Mouse (Mus musculus): ENCODE measurements around the gene Eprs. TPM values are rescaled to one million over a fixed set of nuclear protein-coding genes. Genes with fewer than 3 reads are reported as not detected.
"Not testable (repeated sequence)": the region's sequence is repeated elsewhere in the genome, so short reads cannot be mapped to it uniquely, and the experiment has no call there.

Eprs gene
- 100 to 1,000 TPM; 111 to 118 TPM for total RNA-seq (2021)
- long read RNA-seq, experiment 1, full-length matches to known transcripts, result 121 of 150 reads
- long read RNA-seq, experiment 1, partial matches to known transcripts, result 23 of 150 reads
- long read RNA-seq, experiment 1, other reads (novel, unspliced or antisense), result 6 of 150 reads
- long read RNA-seq, experiment 2, full-length matches to known transcripts, result 167 of 200 reads
- long read RNA-seq, experiment 2, partial matches to known transcripts, result 20 of 200 reads
- long read RNA-seq, experiment 2, other reads (novel, unspliced or antisense), result 13 of 200 reads

DNA sequence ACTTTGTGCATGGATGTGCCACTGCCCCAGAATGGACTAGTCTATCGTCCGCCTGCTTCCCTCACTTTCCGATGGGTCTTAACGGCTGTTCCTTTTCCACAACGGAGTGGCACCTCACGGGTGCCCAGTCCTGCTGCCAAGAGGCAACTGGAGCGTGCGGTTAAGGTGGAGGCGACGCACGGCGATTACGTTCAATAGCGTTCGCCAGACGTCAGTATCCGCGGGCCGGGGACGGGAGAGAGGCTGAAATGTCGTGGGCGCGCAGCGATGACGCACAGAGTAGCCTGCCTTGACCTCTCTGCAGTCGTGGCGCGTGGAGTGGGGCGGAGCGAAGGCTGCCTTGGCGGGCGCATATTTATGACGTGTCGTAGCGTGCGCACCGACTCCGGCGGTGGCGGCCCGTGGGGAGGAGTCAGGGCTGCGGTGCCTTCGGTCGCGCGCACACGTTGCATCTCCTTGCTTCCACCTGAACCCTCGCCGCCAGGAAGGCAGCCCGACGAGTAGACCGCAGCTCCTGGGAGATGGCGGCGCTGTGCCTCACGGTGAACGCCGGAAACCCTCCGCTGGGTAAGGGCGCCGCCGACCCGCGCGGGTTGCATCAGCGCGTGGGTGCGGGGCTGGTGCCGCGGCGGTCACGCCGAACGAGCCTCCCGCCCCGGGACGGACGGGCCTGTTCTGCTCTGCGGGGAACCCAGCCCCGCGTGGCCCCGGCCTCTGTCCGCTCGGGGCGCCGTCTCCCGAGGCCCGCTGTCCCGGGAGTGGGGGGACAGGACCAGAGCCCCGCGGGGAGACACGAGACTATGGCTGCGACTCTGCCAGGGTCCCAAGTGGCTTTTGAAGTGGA lies at the start of gene Eprs:
Eprs (plus strand) TSS at position 368 of the 844 bp plus-strand sequence.
- intact Hi-C loops (cut with DNase I; ENCODE audit: low total_unique reads), result no loop called here
- DNase-seq, result peak; percentile 99

DNA sequence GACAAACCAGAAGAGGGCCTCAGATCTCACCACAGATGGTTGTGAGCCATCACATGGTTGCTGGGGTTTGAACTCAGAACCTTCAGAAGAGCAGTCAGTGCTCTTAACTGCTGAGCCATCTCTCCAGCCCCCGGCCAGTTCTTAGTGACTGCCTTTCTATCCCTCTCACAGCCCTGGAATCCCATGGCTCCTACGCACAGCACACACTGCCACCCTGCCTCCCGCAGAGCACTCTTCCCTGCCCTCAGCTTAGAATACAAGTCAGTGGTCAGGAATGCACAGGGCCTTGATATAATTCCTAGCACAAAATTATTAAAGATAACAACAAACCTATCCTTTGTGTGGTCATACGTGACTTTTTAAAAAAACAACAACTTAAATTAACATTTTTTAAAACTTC lies 48.3 kb upstream of the Eprs start:
- intact Hi-C loops (cut with DNase I; ENCODE audit: low total_unique reads), result no loop called here
- DNase-seq, result no peak

GRCm38 (mm10) chr1:185315846-185316568 lies 46.8 kb upstream of the Eprs start:
- DNase-seq, result no peak
- intact Hi-C loops (cut with DNase I; ENCODE audit: low total_unique reads), result no loop called here

DNA sequence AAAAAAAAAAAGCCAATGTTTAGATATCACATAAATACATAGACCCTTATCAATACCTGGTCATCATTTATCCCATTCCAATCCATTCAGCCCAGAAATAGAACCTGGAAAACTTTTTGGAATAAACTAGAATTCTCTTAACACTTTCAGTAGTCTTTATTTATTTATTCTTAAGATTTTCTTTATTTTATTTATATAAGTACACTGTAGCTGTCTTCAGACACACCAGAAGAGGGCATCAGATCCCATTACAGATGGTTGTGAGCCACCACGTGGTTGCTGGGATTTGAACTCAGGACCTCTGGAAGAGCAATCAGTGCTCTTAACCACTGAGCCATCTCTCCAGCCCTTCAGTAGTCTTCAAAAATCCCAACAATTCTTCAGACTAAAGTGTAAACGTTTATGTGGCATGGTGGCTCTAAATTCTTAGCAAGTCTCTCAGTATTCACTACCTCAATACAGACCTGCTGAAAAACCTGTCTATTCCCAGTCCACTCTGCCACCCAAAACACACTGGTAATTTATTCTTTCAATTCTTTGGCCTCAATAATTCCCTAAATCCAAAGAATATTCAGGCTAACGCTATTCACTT lies 35.0 kb upstream of the Eprs start:
- intact Hi-C loops (cut with DNase I; ENCODE audit: low total_unique reads); DNase-seq: not testable (repeated sequence)

GRCm38 (mm10) chr1:185328721-185329610 lies 33.9 kb upstream of the Eprs start, which contains the start of gene Iars2:
TSS of gene Iars2 (minus strand) at chr1:185329396.
- intact Hi-C loops (cut with DNase I; ENCODE audit: low total_unique reads), result no loop called here
- peak; percentile 88 for DNase-seq

- DNase-seq, result no peak
- intact Hi-C loops (cut with DNase I; ENCODE audit: low total_unique reads), result no loop called here
Observed at GRCm38 (mm10) chr1:185329851-185330250, 33.0 kb upstream of the Eprs start.

DNA sequence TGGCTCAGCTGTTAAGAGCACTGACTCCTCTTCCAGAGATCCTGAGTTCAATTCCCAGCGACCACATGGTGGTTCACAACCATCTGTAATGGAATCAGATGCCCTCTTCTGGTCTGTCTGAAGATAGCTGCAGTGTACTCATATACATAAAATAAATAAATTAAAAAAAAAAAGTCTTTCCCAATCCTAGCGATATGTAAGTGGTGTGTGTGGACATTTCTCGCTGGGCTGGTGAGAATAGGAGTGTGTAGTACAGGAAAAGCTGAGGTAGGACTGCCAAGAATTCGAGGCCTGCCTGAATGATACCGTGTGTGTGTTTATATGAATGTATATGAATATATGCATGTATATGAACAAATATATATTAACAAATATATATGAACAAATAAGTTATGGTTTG lies 31.5 kb upstream of the Eprs start:
- intact Hi-C loops (cut with DNase I; ENCODE audit: low total_unique reads), result no loop called here

DNA sequence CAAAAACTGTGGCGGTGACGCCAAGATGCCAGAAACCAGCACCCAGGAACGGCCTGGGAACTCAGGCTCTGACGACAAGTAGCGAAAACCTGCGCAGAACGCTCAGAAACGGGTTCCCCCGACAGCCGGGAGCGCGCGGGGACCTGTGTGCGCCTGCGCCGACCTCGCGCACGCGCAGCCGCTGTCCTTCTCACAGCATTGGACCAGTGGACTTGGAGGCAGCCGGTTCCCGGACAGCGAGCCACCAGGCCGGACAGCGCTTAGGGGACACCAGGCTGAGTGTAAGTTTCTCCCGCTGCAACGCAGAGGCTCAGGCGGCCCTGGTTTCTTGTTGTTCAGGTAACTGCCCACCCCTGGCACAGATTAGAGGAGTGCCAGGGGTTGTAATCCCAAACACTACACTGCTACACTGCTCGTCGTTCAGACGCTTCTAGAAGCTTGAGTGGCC lies 30.8 kb upstream of the Eprs start, which contains the start of gene Bpnt1:
Bpnt1 (plus strand) TSS at position 167 of the 448 bp plus-strand sequence.
- intact Hi-C loops (cut with DNase I; ENCODE audit: low total_unique reads), result no loop called here
- DNase-seq, result peak; percentile 88

More for the DNA sequence above, 31.5 kb upstream of the Eprs start:
- no peak for DNase-seq

GRCm38 (mm10) chr1:185333651-185334050 lies 29.2 kb upstream of the Eprs start:
- intact Hi-C loops (cut with DNase I; ENCODE audit: low total_unique reads), result no loop called here
- no peak for DNase-seq

DNA sequence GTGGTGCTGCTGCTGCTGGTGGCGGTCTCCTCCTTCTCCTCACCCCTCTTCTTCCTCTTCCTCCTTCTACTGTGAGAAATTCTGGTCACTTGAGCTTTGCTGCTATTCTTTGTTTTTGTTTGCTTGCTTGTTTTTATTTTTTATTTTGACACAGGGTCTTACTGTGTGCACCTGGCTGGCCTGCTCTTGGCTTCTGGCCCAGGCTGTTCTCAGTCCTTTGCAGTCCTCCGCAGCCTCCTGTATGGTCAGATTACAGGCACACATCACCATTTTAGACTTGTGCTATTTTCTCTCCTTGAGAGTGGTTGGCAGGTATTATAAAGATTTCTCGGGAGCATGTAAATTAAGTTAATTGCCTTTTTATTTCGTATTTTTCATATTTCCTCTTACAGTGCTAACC lies 28.7 kb upstream of the Eprs start:
- no peak for DNase-seq
- intact Hi-C loops (cut with DNase I; ENCODE audit: low total_unique reads), result no loop called here

- intact Hi-C loops (cut with DNase I; ENCODE audit: low total_unique reads), result no loop called here
- no peak for DNase-seq
Observed at GRCm38 (mm10) chr1:185335231-185335765, 27.5 kb upstream of the Eprs start.

GRCm38 (mm10) chr1:185336535-185336934 lies 26.3 kb upstream of the Eprs start:
- intact Hi-C loops (cut with DNase I; ENCODE audit: low total_unique reads), result no loop called here
- DNase-seq, result no peak

- no peak for DNase-seq
- intact Hi-C loops (cut with DNase I; ENCODE audit: low total_unique reads), result no loop called here
Observed at GRCm38 (mm10) chr1:185342441-185342840, 20.4 kb upstream of the Eprs start.

GRCm38 (mm10) chr1:185343422-185343821 lies 19.4 kb upstream of the Eprs start:
- DNase-seq, result no peak
- intact Hi-C loops (cut with DNase I; ENCODE audit: low total_unique reads), result no loop called here

- intact Hi-C loops (cut with DNase I; ENCODE audit: low total_unique reads), result no loop called here
Observed at GRCm38 (mm10) chr1:185346188-185346587, 16.7 kb upstream of the Eprs start.

DNA sequence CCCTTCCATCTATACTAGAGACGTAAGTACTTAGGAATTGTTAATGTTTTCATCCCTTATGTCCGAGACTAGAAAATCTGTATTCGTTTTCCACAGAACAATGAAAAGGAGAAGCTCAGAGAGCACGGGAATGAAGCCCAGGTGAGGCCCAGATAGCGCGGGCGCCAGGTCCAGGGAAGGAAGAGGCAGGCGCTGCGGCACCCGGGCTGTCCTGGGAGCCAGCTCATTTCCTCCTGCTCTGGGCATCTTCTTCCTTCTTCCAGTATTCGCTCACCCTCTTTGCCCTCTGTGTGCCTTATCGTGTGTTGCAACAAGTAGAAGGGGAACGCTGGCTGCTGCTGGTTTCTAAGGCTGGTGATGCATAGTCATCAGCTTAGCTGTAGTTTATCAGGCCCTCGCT lies 13.1 kb upstream of the Eprs start:
- intact Hi-C loops (cut with DNase I; ENCODE audit: low total_unique reads), result no loop called here

More at GRCm38 (mm10) chr1:185346188-185346587, 16.7 kb upstream of the Eprs start:
- DNase-seq, result no peak

DNA sequence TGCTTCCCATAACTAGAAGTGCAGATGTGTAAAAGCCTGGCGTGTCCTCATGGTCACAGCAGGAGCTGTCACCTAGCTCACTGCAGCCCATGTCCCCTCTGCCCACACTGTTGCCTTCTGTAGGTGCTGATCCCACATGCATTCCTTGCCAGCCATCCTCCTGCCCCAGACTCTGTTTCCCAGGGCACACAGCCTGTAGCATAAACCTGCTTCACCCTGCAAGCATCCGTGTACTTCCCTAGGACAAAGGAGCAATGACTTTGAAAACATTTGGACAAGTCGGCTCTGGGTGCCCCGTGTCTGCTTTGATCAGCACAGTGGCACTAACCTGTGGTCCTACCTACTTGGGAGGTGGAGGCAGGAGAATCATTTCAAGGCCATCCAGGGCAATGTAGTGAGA lies 12.2 kb upstream of the Eprs start:
- DNase-seq, result no peak
- intact Hi-C loops (cut with DNase I; ENCODE audit: low total_unique reads), result no loop called here

More for the DNA sequence above, 13.1 kb upstream of the Eprs start:
- DNase-seq, result no peak

GRCm38 (mm10) chr1:185352151-185352550 lies 10.7 kb upstream of the Eprs start:
- DNase-seq, result no peak
- intact Hi-C loops (cut with DNase I; ENCODE audit: low total_unique reads), result no loop called here

All from gastrocnemius, postnatal 14 days (tissue).